ENCODE assay signal across 9 mouse cellular contexts in the genomic region with DNA sequence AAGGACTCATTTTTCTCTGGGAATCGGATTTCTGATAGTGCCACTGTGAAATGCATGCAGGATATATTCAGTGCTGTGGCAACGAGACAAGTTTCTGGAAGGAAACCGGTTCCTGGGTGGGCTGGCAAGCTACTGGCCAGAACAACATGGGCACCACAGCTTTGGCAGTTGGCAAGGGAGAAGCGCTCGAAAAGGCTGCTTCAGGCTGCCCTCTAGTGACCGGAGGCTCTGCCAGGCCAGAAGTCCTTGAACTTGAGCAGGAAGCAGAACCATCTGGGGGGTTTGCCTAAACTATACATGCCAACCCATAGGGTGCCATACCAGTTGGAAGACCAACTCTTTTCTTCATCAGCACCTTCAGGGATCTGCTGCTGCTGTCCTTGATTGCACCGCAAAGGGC. TPM values are rescaled to one million over a fixed set of nuclear protein-coding genes. Genes with fewer than 3 reads are reported as not detected.
DNase-seq lines count a peak whose midpoint lies in the region; ATAC-seq and TF ChIP-seq lines count a peak whose summit lies in the region.
"Had no signal": no experiment of that assay in that cellular context is flagged by ENCODE, and none has a peak within 500 bp of the region (broad histone marks: within the 10 kb centered on the region; RNA-seq: fewer than 3 reads in every experiment).

No protein-coding gene starts in this region.

- no peak overlapping the region for H3K27ac ChIP-seq in intestine, postnatal 0 days (ENCODE audit: low read depth, low read length)
- no peak overlapping the region for H3K27ac ChIP-seq in intestine, embryonic 16.5 days (ENCODE audit: low read length)
- H3K27ac ChIP-seq: neural tube, embryonic 13.5 days had no signal

- H3K4me2 ChIP-seq in intestine, postnatal 0 days (replicated peaks; ENCODE audit: low read depth) = no peak overlapping the region
- no peak overlapping the region for H3K4me2 ChIP-seq in intestine, embryonic 16.5 days (ENCODE audit: low read depth, low read length)
- H3K4me2 ChIP-seq: neural tube, embryonic 13.5 days had no signal

- no peak overlapping the region for H3K9ac ChIP-seq in intestine, postnatal 0 days (ENCODE audit: low read depth, low read length)
- H3K9ac ChIP-seq in intestine, embryonic 16.5 days (ENCODE audit: low read depth, low read length) = no peak overlapping the region
- H3K9ac ChIP-seq: neural tube, embryonic 13.5 days had no signal

- WGBS in intestine, postnatal 0 days = 70% methylated on average over 7 of the region's 7 CpGs
- WGBS in intestine, embryonic 16.5 days = 73% methylated on average over 7 of the region's 7 CpGs

- DNase-seq in NIH3T3 (ENCODE audit: low read depth) = peak; percentile 70
- peak; percentile 68 to 69 for DNase-seq in cerebellum, postnatal 36 days
- peak; percentile 37 to 66 for DNase-seq in left cerebral cortex, adult 8-10 months (ENCODE audit: low spot score in 2 of 2)
- DNase-seq in right cerebral cortex, adult 18-20 months = peak; percentile 77
- DNase-seq in yolk sac, embryonic 10.5 days (ENCODE audit: low spot score) = no peak

- peak; percentile 66 for TF ChIP-seq CTCF in intestine, postnatal 0 days (IDR thresholded peaks at IDR 0.05; ENCODE audit: low read depth)

- H3K36me3 ChIP-seq in intestine, postnatal 0 days (ENCODE audit: control insufficient read depth, insufficient read depth) = no peaks in the 10 kb centered on the region
- H3K36me3 ChIP-seq in intestine, embryonic 16.5 days (ENCODE audit: control insufficient read depth, insufficient read depth, low read length) = no peaks in the 10 kb centered on the region
- H3K36me3 ChIP-seq: neural tube, embryonic 13.5 days had no signal

- H3K4me1 ChIP-seq in intestine, postnatal 0 days (replicated peaks; ENCODE audit: control insufficient read depth, insufficient read depth, low read length) = no peaks in the 10 kb centered on the region
- H3K4me1 ChIP-seq in intestine, embryonic 16.5 days (ENCODE audit: control insufficient read depth, insufficient read depth, low read length) = peaks cover 19% of the 10 kb centered on the region

- ATAC-seq in intestine, postnatal 0 days = no peak
- ATAC-seq in intestine, embryonic 16.5 days = no peak
- peak; percentile 47 to 54; a peak in 3 of 4 replicates for ATAC-seq in hematopoietic stem cell, adult 5-6 weeks (replicated peaks in 1 of 2; ENCODE audit: insufficient read depth in 1 of 2, low FRiP score in 2 of 2, low TSS enrichment in 1 of 2, low read depth in 1 of 2, poor library complexity in 2 of 2, severe bottlenecking in 2 of 2)

- H3K4me3 ChIP-seq in intestine, postnatal 0 days (ENCODE audit: low read depth, low read length) = no peak overlapping the region
- no peak overlapping the region for H3K4me3 ChIP-seq in intestine, embryonic 16.5 days (ENCODE audit: low read length)
- H3K4me3 ChIP-seq: neural tube, embryonic 13.5 days had no signal

- H3K27me3 ChIP-seq in intestine, postnatal 0 days (replicated peaks; ENCODE audit: control insufficient read depth, insufficient read depth, low read length) = no peaks in the 10 kb centered on the region
- no peaks in the 10 kb centered on the region; the same call in 1 of the 2 replicates for H3K27me3 ChIP-seq in intestine, embryonic 16.5 days (replicated peaks; ENCODE audit: control insufficient read depth, insufficient read depth, low read length)

- no peaks in the 10 kb centered on the region for H3K9me3 ChIP-seq in intestine, postnatal 0 days (ENCODE audit: control insufficient read depth)
- H3K9me3 ChIP-seq in intestine, embryonic 16.5 days (ENCODE audit: control insufficient read depth, low read length) = no peaks in the 10 kb centered on the region
- H3K9me3 ChIP-seq: neural tube, embryonic 13.5 days had no signal

RNA-seq across cellular contexts. Expression of gene Cryzl2, which starts 12.1 kb away (rescaled TPM):
- polyA plus RNA-seq in intestine, postnatal 0 days (2015; fragmentation: Nextera tagmentation; extraction: Ambion mirVana) = 8.8 and 10.5 TPM in 2 replicates
- 12.7 and 13.1 TPM in 2 replicates for polyA plus RNA-seq in intestine, embryonic 16.5 days (2015; fragmentation: Nextera tagmentation; extraction: Ambion mirVana)
- 25.6 and 35.2 TPM in 2 replicates for total RNA-seq in hematopoietic stem cell, adult 5-6 weeks (2017)
- 1 to 10 TPM; 5.4 to 8.3 (median 7.5) TPM for total RNA-seq in left cerebral cortex, adult 8-10 months (2022)

RNA-seq across cellular contexts. Expression of gene Rasal2, which starts 33.9 kb away (rescaled TPM):
- 5.3 and 6.7 TPM in 2 replicates for polyA plus RNA-seq in intestine, postnatal 0 days (2015; fragmentation: Nextera tagmentation; extraction: Ambion mirVana)
- 4.0 TPM in 2 replicates for polyA plus RNA-seq in intestine, embryonic 16.5 days (2015; fragmentation: Nextera tagmentation; extraction: Ambion mirVana)
- total RNA-seq in hematopoietic stem cell, adult 5-6 weeks (2017) = 2.1 and 2.8 TPM in 2 replicates
- total RNA-seq in left cerebral cortex, adult 8-10 months (2022) = 10 to 100 TPM; 72.5 to 78.8 (median 74.9) TPM

Comparison
In these comparisons a context has a peak if more than half of its experiments do, and no peak if none do; other contexts are left out.
1. ATAC-seq: peak in hematopoietic stem cell, adult 5-6 weeks (2 of 2); none in intestine, postnatal 0 days (single experiment) and intestine, embryonic 16.5 days (single experiment).
2. RNA of gene Rasal2, which starts 33.9 kb away (total RNA-seq): 72.5 to 78.8 TPM in left cerebral cortex, adult 8-10 months; 2.1 to 2.8 TPM in hematopoietic stem cell, adult 5-6 weeks; every median in the first group is over 10 times any median in the second.